Mouse (Mus musculus) ovary, adult 18-20 months (tissue): Measurements from ENCODE around the gene Nsd2.

Experiments
- DNase-seq: peaks from one replicate; pipeline ENCODE4 v3.0.0; 2022; ENCODE audit warnings: low spot score, mixed read lengths

The Nsd2 gene

DNA sequence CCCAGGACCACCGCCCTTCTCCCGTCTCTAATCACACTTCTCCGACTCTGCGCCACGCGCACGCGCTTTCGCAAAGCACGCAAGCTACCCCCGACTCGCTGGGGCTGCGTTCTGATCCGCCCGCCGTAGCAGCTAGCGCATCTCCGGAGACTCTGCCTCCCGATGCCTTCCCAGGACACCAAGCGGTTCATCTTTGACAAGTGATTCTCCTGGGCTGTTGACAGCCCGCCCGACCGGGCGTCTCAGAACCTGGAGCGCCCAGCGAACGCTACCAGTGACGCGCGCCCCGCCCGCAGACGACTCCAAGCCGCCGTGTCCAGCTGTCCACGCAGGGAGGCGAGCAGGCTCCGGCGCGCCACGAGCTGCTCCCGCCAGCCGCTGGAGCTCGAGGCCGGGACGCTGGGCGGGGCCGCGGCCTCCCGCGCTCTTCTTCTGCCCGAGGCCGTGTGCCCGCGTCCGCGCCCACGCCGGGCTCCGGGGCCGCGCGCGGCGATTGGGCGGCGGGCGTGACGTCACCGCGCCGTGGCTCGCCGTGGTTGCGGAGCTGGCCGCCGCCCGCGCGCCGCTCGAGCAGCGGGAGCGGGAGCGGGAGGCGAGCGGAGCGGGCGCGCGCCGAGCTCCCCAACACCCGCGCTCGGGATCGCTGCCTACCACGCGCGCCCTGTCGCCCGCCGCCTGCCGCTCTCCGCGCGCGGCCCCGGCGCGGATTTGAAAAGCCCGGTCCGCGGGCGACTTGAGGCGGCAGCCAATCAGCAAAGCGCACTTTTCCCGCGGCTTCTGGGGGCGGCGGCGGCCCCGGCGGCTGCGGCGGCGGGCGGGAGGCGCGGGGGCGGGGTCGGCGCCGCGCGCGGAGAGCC lies at the start of gene Nsd2:
TSS of gene Nsd2 (plus strand) at position 850 of the 857 bp plus-strand sequence.
- DNase-seq: peak; percentile 83

- DNase-seq: no peak
Measured at GRCm38 (mm10) chr5:33777195-33777594, 43.3 kb upstream of the Nsd2 start.

DNA sequence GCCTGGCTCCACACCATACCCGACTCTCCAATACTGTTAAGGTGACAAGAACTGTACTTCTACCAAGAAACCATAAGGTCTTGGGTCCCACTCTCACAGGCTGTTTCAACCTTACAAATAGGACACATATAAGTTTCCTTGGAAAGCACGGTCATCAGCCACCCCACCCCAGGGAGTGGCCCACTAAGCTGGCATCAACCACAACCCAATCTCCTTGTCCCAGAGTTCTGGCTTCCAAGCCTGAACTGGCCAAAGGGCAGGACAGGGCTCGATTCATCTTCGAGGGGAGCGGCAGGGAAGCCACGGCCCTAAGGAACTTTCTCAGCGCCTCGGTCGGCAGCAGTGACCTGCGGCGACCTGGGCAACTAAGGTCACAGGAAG lies 38.6 kb upstream of the Nsd2 start:
- DNase-seq: no peak

DNA sequence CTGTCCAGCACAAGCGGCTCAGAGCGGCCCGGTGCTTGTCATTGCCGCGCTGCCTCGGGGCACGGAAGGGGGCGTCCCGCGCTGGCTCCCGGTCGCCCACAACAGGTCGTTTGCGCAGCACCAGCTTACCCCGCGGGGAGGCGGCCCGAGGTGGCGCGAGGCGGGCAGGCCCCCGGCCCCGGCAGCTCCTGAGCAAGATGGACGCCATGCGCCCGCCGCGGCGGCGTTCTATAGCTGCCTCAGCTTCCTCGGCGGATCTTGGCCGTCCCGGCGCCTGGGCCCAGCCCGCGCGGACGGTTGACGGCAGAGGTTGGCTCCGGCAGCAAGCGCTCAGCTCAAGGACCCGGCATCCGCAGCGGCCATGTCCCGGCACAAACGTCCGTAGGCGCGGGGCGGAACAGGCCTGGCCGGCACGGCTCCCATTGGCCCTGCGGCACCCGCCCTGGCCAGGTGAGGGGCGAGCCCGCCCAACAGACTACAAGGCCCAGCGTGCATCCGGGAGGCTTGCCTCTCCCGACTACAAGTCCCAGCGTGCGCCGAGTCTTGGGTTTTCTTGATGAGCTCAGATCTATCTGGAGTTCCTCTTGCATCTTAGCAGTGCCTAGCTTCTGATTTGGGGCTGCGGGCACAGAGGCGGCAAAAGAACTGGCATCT lies 38.1 kb upstream of the Nsd2 start, which contains the start of gene Letm1:
TSS of gene Letm1 (minus strand) at position 473 of the 654 bp plus-strand sequence.
- peak; percentile 92 for DNase-seq

DNA sequence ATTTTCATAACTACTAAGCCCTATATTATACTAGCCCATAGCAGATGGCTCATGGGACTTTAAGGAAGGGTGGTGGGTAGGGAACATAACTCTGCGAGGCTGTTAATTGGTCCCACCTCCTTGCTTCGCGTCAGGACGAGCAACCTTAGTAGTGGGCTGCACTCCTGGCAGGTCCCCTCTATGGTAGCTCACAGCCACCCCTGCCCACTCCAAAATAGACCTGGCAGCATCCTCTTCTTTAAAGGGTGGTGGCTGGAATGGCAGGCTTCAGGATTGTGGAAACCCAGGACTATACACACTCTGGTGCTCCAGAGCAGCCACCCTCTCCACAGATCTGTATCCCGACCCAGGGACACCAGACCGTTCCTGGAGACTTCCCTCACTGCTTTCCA lies 37.5 kb upstream of the Nsd2 start:
- no peak for DNase-seq

DNA sequence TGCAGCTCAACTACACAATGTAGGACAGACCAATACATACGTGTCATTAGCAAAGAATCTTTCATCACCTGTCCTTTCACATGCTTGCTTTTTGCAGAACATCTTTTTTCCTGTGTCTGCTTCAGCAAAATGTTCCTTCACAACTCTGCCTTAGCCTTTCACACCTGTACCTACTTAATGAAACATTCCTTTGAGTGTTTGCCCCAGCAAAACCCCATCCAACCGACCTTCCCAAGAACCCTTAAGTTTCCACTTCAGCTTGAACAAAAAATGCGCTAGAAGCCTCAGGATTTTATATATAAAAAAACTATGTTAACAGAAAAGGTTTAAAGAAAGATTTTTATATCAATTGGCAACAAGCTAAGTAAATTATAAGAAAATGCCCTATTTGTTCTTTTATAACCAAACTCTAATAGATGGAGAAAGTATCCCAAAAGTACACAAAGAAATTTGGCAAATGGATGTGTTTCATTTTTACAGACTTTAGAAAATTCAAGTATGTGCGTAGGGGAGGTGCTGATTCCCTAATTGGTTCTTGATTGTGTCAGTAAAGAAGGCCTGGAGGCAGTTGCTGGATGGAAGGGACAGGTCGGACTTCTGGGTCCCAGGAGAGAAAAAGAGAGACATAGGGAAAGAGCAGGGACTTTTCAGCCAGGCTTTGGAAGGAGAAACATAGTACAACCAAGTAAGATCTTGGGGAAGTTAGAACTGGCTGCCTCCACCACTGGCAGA lies 28.4 kb upstream of the Nsd2 start:
- no peak for DNase-seq

GRCm38 (mm10) chr5:33803337-33803736 lies 17.2 kb upstream of the Nsd2 start:
- no peak for DNase-seq

- DNase-seq: no peak
Measured at GRCm38 (mm10) chr5:33811519-33811918, 9.0 kb upstream of the Nsd2 start.

DNA sequence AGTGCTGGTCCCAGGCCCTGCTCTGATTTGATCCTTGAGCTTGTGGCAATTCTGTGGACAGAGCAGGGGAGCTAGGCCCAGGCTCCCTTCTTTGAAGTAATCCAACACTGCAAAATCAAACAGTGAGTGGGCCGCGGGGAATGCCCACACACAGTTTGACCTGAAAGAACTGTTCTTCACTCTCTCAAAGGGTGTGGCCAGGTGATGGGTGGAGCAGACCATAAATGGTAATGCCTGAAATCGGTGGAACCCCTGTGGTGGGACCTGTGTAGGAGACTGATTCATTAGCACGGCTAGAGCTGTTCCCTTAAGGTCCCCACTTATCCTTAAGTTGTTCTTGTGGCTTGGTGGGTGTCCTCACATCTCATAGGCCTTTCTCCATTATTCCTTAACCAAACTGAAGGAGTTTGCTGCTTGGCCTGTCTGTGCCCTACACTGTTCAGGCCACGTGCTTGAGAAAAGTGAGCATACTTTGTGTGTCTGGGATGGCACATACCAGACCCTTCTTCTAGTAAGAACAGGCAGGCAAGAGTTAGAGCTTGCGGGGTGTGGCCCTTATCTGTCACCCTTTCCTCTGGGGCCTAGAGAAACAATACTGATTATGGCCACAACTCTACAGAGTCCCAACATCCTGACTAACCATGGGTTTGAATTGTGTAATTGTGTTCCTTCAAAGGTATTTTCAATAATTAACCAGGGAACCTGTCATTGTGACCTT lies 4.4 kb upstream of the Nsd2 start:
- no peak for DNase-seq

- no peak for DNase-seq
Measured at GRCm38 (mm10) chr5:33818104-33818503, 2.4 kb upstream of the Nsd2 start.

- no peak for DNase-seq
Measured at GRCm38 (mm10) chr5:33819141-33819875, 1.2 kb upstream of the Nsd2 start.

DNA sequence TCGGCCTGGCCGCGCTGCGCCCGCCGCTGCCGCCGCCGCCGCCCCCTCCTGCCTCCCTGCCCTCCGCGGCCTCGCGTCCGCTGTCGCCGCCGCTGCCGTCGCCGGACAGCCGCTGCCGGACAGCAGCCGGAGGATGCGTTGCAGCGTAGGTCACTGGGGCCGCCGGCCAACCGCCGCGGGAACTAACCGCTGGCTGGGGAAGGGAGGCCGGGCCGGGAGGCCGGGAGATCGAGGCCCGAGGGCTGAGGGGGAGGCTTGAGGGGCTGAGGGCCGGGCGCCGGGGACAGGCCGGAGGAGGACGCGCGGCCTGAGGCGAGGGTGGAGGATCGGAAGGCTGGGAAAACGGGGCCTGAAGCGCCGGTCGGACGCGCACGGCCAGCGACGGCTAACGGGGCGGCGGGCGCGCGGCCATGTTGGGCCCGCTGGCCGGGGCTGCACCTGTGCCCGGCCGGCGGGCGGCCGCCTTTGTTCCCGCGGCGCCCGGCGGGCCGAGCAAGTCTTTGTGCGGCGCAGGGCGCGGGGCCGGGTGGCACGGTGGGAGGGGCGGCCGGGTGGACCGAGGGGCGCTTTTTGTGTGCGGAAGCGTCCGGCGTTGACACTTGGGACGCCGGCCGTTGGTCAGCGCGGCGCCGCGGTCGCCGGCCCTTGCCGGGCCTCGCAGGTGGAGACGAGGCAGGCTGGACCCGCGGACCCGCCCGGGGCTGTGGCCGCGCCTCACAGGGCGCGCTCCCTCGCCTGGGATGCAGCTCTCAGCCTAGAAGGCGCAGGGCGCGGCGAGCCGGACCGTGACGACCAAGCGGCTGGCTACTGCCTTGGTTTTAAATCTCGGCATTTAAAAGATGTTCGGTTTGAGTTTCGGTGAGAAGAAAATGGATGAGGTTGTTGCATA lies 452 bp downstream of the Nsd2 start:
- peak; percentile 12 for DNase-seq

- DNase-seq: no peak
Measured at GRCm38 (mm10) chr5:33821901-33822427, 1.4 kb downstream of the Nsd2 start.

DNA sequence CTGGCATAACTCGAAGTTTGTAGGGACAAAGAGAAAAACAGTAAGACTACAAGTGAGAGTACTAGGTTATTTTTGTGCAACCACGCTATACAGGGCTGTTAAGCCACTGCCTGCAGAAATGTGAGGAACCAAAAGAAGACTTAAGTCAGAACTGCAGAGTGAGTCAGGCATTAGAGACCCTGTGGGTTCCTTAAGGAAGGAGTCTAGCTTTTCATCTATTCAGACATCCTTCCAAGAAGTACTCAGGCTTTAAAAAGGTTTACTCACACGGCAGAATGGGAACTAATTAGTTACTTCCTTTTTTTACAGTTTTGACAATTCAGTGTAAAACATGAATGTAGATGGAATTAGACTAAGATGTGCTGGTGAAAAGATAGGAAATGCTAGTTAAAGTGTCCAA lies 1.9 kb downstream of the Nsd2 start:
- DNase-seq: no peak

- no peak for DNase-seq
Measured at GRCm38 (mm10) chr5:33826001-33826400, 5.5 kb downstream of the Nsd2 start.

- DNase-seq: no peak
Measured at GRCm38 (mm10) chr5:33828107-33828506, 7.6 kb downstream of the Nsd2 start.

DNA sequence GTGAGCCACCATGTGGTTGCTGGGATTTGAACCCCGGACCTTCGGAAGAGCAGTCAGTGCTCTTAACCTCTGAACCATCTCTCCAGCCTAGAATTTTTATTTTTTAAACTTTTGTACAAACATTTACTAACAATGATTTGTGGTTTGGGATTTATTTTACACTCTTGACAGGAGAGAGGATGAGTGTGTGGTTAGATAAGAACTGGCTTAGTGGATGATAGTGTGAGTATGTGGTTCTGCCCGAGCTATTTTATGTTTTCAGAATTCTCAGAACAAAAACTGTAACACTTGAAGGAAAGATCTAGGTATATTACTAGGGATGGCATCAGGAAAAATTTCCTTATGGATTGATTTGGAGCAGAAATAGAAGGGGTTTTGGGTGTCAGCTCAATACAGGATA lies 9.4 kb downstream of the Nsd2 start:
- DNase-seq: no peak

- no peak for DNase-seq
Measured at GRCm38 (mm10) chr5:33830832-33831231, 10.3 kb downstream of the Nsd2 start.

- DNase-seq: no peak
Measured at GRCm38 (mm10) chr5:33841331-33841730, 20.8 kb downstream of the Nsd2 start.

DNA sequence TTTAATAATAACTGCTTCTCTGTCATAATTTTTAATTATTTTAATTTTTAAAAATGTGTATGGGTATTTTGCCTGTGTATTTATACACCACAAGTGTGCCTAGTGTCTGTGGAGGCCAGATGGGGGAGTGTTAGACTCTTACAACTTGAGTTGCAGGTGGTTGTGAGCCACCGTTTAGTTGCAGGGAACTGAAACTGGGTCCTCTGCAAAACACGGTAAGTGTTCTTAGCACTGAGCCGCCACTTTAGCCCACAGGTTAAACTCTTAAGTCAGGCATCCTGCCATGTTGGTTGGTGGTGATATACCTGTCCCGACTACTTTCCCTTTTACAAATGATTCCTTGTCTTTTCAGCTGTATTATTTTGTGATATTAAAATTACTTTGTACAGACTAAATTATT lies 22.0 kb downstream of the Nsd2 start:
- no peak for DNase-seq
